Mouse (Mus musculus) inflammation-experienced regulatory T-cells, adult 6 months (primary cell): ENCODE results near the gene Pes1. TPM values are rescaled to one million over a fixed set of nuclear protein-coding genes. Genes with fewer than 3 reads are reported as not detected.

ENCODE experiments used
- ATAC-seq: one replicate; pipeline ENCODE4 v1.8.0; 2017
- polyA plus RNA-seq, 3 experiments: library from polyadenylated mRNA; unstranded; fragments of 100-300 nt; shearing (Covaris generic); gene quantifications; one replicate each; pipeline ENCODE4 v1.2.1; 2017

Pes1 gene
- polyA plus RNA-seq, 3 experiments from 2014 or later: 51.8 to 88.6 (median 72.7) TPM

DNA sequence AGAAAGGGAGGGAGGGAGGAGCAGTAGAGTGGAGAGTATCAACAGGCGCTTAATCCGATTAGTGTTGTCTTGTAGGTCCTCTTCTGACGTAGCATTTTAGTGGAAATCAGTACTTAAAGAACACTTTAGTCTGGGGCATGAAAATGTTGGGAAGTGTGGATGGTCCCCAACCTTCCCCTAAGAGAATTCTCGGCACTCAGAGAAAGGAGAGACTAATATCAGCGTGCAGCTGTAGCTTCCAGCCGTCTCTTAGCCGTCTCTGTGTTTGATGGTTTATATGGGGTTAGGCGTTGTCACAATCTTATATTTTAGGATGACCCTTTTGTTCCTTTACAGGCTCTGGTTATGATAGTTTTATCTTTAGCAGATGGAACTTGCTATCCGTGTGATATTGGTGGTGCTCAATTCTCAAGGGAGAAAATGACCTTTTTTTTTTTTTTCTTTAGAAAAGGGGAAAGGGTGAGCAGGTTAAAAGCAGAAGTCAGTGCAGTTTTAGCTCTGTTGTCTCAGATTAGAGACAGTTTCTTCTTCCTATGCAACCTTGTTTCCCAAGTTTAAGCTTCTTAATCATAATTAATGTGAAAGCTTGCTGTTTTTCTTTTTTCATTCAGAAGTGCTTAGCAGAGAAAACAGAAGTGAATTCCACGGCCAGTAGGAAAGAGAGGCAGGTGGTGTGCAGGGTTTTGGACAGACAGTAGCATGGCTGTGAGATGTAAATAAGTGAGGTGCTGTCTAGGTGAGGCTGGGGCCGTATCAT lies 819 bp downstream of the Pes1 start:
- no peak for ATAC-seq

DNA sequence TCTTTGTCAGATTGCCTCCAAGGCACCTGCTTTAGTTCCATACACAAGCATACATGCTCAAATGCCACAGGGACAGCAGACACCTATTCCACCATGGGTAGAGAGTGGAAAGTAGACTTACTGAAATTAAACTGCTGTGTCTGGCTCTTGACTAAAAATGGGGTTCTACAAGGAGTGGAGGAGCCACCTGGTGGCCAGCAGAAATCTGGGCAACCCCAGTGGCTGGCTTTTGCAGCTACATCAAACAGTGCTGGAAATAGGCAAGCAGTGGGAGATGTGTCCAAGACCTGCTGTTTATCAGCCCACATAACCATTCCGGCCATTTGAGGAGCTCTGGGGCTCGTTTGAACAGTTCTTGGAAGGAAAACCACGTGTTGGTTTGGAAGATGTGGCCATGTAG lies 6.1 kb downstream of the Pes1 start:
- no peak for ATAC-seq

DNA sequence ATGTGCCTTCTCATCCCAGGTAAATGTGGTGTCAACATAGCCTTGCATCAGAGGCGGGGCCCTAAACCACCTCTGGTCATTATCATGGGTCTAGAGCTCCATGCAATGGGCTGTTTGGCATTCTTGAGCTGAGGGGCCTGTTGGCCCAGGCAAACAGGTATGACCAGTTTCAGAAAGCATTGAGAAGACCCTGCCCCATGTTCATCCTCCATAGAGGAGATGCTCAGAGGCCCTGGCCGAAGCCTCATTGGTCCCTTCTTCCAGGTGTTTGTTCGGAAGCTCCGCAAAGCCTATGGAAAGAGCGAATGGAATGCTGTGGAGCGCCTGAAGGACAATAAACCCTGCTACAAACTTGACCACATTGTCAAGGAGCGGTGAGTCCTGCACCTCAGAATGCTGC lies 6.6 kb downstream of the Pes1 start:
- no peak for ATAC-seq

DNA sequence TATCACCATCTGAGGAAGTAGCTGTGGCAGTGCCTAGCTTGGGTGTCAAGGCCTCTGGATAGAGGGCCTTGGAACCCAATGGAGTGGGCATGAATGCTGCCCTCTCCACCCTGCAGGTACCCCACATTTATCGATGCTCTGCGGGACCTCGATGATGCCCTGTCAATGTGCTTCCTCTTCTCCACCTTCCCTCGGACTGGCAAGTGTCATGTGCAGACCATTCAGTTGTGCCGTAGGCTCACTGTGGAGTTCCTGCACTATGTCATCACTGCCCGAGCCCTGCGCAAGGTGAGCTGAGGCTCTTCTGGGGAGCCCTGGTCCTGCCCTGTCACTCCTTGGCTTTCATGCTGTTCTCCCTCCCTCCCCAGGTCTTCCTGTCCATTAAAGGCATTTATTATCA lies 9.3 kb downstream of the Pes1 start:
- ATAC-seq: no peak

DNA sequence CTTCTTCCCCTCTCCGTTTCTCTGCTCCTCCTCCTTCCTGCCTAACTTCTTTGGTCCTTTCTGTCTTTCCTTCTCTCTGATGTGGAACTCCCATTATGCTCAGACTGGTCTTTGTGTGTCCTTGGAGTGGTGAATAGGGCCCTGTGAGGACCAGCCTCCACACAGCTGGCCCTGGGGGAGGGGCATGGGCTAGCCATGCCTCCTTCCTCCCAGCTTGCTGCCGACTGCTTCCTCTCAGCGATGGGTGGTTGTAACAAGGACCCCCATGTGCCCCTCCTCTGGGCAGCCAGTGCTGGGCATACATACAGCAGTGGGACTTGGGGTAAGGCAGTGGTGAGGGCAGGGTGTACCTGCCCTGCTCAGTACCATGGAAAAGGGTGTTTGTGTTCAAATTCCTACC lies 10.5 kb downstream of the Pes1 start:
- ATAC-seq: no peak

DNA sequence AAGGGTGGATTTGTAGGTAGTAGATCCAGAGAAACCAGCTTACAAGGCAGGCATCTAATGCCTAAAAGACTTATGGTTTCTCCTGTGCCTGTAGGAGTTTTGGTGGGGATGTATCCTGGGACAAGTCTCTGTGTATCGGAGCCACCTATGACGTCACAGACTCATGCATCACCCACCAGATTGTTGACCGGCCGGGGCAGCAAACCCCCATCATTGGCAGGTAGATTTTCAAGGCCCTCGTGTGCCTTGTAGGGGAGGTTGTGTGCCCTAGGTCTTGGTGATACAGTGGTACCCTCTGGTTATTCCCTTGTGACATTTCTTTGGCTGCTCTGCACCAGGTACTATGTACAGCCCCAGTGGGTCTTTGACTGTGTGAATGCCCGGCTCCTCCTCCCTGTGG lies 12.9 kb downstream of the Pes1 start, which contains the start of gene 4930556J24Rik:
TSS of gene 4930556J24Rik (minus strand) at position 101 of the 400 bp plus-strand sequence.
- no peak for ATAC-seq

DNA sequence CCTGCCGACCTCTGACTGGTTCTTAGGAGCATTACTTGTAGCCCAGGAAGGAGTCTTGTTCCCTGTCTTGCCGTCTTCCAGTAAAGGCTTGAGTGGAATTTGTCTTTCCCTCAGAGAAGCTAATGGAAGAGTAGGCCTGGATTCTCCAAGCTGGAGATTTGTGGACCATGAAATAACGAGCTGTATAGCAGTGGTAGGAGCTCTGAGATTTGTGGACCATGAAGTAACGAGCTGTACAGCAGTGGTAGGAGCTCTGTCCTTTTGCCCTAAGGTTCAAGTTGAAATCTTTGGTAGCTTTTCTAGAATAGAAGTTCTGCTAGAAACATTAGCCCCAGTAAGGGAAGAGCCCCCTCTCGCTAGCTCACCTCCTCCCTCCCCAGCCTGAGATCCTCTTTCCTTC lies 14.6 kb downstream of the Pes1 start:
- ATAC-seq: no peak

DNA sequence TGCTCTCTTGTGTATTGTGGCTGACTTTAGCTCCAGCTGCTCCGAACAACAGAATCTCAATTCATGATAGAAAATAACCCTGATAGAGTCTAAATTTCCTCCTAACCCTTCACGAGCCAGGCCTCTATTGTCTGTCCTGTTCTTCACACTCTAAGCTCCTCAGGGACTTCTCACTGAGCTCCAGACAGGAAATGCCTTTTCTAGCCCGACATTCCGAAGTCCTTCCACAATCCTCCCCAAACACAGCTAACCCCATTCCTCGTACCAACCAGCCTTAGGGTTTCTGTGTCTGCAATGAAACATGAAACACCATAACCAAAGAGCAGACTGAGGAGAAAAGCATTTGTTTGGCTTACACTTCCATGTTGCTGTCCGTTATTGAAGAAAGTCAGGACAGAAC lies 17.8 kb downstream of the Pes1 start:
- no peak for ATAC-seq

DNA sequence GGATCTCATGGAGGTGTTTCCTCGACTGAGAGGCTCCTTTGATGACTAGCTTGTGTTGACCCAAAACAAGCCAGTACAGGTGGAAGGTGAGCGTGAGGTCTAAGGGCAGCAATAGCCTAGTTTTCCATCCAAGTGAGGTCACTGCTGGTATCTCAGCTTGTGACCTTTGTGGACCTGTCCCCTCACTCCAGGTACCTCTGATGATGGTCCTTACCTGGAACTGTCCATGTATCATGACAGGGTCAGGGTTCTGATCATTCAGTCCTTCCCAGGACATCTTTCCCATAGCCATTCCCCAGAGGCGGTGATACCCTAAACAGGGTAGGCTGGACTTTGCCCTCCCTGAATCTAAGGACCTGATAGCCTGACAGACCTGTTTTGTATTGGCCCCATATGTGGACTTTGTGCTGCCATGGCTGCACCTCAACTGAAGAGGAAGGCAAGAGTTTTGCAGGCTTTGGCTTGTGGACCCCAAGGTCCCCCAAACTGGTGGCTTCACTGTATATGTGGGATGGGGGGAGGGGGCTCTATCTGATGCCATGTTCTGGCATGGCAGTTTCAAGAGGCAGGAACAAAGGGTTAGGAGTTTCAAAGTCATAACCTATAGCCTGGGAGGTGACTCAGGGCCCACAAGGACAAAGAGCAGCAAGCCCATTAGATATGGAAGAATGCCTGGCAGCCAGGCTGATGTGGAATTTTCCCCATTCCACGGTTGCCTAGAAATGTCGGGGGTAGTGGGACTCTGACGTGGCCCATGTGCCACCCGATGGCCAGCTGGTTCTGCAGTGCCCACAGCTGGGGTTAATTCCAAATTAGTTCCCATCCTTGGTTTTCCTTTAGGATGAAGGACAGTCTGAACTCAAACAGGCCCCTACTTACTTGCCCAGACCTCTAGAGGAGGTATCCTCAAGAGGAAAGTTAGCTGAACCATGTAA lies 18.8 kb downstream of the Pes1 start:
- ATAC-seq: no peak

DNA sequence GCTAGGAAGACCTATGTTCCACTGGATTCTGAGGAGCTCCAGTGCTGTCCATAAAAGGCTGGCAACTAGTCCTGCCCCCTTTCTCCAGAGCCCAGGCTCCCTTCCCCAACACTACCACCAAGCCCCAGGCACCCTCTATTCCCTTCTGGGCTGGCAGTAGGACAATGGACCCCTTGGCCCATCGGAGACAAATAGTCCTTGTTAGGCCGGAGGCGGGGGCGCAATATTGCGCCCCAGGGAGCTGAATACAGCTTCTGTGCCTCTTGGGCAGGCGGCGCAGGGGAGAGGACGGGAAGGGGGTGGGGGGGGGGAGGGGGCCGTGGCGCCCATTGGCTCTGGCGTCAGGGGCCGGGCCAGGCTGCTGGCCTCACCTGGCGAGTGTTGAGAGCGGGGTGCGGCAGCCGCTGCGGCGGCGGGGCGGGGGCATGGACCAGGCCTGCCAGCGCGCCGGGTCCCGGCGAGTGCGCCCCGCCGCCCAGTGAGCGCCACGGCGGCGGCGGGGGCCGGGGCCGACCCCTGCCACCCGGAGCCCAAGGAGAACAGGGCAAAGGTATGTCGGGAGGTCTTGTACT lies 19.6 kb downstream of the Pes1 start, which contains the start of gene Gal3st1:
TSS of gene Gal3st1 (plus strand) at position 346 of the 572 bp plus-strand sequence.
- ATAC-seq: no peak

DNA sequence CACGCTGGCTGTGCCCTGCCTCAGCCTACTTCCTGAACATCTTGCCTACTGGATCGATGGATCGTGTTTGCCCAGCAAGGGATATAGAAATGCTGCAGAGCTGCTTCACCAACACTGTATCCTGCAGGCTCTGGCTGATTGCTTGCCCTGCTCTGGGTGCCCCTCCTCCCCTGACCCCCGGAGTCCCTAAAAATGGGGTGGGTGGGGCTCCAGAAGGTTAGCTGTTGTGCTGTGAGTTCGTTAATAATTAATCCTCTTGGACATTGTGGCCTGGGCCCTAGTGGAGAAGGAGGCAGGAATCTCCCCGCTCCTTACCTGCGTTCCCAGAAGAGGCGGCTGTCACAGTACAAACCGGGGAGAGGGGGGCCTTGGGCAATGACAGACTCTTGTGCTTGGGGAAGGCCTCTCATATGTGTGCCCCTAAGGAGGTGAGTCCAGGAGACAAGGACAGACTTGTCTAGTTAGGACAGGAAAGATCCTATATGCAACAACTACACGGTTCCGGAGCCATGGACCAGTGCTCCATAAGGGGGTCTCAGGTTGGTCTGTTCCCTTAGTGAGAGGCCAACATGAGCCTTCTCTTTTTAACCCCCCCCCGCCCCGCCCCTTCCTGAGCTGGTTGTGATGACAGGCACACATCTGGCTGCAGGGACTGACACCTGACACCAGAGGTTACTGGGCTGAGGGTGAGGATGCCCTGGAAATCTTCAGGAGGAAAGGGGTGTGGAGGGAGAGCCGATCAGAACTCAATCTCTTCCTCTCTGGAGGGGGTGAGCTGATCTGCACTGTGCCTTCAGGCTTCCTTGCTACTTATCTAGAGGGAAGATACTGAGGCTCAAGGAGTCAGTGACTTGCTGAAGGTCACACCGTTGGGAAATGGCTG lies 20.3 kb downstream of the Pes1 start:
- no peak for ATAC-seq

DNA sequence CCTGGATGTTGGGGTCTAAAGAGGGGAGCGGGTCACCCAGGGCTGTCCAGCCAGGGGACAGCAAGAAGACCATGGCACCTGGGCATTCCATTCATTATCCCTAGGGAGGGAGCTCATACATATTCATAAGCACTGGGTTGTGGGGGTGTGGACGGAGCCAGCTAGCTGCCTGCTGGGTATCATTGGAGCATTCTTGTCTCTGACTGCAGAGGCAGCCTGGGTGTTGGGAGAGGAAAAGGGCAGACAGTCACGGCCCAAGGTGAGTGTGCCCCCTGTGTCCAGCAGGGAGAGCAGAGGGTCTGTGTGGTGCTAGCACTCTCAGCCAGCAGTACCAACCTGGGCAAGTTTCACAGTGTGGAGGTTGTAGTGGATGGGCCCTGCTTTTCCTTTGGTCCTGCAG lies 26.0 kb downstream of the Pes1 start:
- no peak for ATAC-seq

DNA sequence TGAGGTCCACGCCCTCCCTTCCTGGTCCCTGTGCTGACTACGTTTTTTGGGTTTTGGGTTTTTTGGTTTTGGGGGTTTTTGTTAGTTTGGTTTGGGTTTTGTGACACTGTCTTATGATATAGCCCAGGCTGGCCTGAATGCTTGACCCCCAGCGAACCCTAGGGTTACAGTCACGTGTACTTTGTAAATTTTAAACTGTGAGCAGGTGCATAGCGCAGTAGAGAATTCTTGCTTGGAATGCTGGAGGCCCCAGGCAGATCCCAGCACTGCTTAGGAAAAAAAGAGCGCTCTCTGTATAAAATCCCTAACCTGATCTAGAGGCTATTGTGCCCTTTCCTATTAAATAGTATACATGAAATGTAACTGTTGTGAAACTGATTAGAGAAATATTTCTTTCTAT lies 29.4 kb downstream of the Pes1 start:
- no peak for ATAC-seq

DNA sequence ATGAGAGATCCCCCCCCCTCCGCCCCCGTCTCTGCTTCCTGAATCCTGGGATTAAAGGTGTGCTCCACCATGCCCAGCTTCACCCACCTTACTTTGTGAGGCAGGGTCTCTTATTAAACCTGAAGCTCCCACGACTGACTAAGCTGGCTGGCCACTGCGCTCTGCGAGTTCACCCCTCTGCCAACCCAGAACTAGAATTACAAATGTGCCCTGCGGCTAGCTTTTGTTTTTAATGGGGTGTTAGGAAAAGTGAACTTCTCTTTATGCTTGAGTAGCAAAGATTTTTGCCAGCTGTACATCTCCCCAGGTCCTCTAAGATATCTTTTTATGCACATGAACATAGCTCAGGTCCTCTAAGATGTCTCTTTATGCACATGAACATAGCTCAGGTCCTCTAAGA lies 30.1 kb downstream of the Pes1 start:
- ATAC-seq: no peak

DNA sequence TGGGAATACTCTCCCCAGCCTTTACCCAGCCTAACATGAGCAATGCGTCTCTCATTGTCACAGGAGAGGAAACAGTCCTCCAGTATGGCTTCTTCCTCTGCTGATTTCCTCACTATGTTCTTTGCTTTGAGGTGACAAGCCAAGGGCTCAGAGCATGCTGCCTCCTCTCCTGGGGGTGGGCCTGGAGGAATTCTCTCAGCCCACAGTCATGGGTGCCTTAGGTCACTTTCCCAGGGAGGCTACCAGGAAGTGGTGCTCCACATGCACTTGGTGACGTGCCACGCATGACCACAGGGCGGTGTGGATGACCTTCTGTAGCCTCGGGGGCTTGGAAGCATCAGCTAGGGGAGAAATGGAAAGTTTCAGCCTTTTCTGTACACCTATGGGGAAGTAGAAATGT lies 31.7 kb downstream of the Pes1 start:
- no peak for ATAC-seq

DNA sequence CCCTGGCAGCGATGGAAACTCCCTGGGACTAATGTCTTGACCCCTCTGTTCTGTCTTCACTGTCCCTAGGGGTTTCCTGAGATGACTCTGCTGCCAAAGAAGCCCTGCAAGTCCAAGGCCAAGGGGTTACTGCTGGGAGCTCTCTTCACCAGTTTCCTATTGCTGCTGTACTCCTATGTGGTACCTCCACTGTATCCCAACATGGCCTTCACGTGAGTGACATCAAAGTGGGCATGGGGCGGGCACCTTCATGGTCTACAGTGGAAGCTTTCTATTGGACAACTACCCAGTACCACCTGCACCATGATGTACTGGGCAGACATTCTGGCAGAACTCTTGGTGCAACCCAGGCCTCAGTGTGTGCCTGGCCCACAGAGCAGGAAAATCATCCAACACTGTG lies 33.1 kb downstream of the Pes1 start:
- ATAC-seq: no peak

DNA sequence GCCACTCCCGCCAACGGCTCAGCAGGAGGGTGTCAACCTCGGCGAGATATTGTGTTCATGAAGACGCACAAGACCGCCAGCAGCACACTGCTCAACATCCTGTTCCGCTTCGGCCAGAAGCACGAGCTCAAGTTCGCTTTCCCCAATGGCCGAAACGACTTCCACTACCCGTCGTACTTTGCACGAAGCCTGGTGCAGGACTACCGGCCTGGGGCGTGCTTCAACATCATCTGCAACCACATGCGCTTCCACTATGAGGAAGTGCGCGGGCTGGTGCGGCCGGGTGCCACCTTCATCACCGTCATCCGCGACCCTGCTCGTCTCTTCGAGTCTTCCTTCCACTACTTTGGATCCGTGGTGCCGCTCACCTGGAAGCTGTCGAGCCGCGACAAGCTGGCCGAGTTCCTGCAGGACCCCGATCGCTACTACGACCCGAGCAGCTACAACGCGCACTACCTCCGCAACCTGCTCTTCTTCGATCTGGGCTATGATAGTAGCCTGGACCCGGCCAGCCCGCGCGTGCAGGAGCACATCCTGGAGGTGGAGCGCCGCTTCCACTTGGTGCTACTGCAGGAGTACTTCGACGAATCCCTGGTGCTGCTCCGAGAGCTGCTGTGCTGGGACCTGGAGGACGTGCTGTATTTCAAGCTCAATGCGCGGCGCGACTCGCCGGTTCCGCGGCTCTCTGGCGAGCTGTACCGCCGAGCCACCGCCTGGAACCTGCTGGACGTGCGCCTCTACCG lies 34.4 kb downstream of the Pes1 start:
- ATAC-seq: no peak

DNA sequence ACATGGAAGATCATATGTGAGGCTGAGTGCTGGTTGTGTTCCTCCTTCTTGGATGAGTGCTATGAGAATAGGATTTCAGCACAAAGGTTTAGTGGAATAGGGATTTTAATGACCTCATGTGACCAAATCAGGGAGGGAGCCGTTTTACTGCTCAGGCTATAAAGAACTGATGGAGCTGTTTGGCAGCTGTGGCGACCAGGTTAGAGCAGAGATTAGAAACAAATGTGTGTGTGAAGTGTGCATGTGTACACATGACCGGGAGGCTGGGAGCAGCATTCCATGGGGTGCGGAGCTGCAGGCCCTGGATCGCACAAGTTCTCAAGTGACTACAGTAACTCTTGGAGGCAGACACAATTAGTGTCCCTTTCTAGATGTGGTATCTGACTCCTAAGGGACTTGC lies 35.8 kb downstream of the Pes1 start:
- ATAC-seq: no peak

DNA sequence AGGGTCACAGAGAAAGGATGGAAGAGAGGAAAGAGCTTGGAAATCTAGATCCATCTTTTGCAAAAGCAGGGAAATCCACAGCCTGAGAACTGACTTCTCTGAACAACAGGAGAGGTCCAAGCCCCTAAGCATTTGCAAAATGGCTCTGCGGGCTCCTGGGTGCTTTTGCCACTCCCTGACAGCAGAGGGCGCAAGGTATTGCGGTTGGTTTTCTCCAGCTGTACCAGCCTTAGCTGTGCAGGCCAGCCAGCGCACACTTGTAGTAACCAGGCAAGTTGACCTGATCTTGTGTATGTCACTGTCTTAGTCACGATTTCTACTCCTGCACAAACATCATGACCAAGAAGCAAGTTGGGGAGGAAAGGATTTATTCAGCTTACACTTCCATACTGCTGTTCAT lies 37.8 kb downstream of the Pes1 start:
- ATAC-seq: no peak

DNA sequence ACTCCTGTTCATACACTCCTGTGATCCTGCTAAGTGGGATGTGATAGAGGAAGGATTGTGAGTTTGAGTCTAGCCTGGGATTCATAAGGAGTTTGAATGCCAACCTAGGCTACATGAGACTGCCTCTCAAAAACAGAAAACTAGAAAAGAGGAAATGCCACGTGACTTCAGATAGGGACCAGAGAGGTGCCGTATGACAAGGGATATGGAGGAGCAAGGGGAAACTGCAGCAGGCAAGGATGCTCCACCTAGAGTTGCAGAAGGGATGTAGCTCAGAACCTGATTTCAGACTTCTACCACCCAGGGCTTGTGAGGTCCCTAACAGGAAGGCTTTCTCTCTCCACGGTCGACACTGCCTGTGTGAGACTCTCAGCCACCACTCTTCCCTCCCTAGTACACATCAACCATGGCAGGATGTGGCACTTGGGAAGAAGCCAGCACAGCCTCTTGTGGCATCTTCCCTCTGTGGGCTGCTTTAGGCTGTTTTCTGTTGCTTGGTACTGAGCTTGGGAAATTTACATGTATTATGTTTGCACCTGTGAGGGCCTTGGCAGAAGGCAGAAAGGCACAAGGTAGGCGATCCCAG lies 41.5 kb downstream of the Pes1 start:
- no peak for ATAC-seq

DNA sequence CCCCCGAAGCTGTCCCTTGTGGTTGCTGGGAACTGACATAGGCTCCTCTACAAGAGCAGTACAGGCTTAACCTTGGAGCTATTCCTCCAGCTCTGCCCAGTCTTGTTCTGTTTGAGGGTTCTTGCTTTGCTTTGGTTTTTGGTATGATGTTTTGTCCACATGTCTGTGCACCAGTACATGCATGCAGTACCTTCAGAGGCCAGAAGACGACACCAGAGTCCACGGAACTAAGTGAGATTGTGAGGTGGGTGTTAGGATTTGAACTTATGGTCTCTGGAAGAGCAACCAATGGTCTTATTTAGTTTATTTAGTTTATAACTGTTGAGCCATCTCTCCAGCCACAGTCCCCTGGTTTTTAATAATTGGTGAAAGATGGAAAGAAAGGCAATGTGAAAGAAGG lies 42.7 kb downstream of the Pes1 start:
- no peak for ATAC-seq
